Mouse (Mus musculus): ENCODE results near the gene Ctla4. TPM values are rescaled to one million over a fixed set of nuclear protein-coding genes. Genes with fewer than 3 reads are reported as not detected.

The Ctla4 gene
- total RNA-seq, 2 experiments from 2014 or later, result 0.45 TPM; not detected in 1

- H3K27ac ChIP-seq, result peak overlapping the region; percentile 38; the same call in 1 of the 2 replicates
- no peak for DNase-seq
- H3K4me3 ChIP-seq, result no peak overlapping the region
- intact Hi-C loops (cut with DNase I), result no loop called here
- no peak for TF ChIP-seq CTCF (IDR thresholded peaks at IDR 0.05)
Observed at GRCm38 (mm10) chr1:60938974-60939373, 52.2 kb downstream of the Ctla4 start.

- Histone ChIP-seq H3K4me3 (no peak overlapping the region), H3K27ac (no peak overlapping the region)
- intact Hi-C loops (cut with DNase I), result no loop called here
- DNase-seq, result no peak
- TF ChIP-seq CTCF (IDR thresholded peaks at IDR 0.05), result no peak
Observed at GRCm38 (mm10) chr1:60940023-60940422, 53.2 kb downstream of the Ctla4 start.

- DNase-seq, result no peak
- H3K4me3 ChIP-seq, result no peak overlapping the region
- TF ChIP-seq CTCF (IDR thresholded peaks at IDR 0.05), result no peak
- intact Hi-C loops (cut with DNase I), result no loop called here
- H3K27ac ChIP-seq, result no peak overlapping the region; the same call in 1 of the 2 replicates
Observed at GRCm38 (mm10) chr1:60940620-60941019, 53.8 kb downstream of the Ctla4 start.

- intact Hi-C loops (cut with DNase I), result no loop called here
- H3K27ac ChIP-seq, result peak overlapping the region; percentile 46
- TF ChIP-seq CTCF (IDR thresholded peaks at IDR 0.05), result no peak
- no peak overlapping the region for H3K4me3 ChIP-seq
- DNase-seq, result no peak
Observed at GRCm38 (mm10) chr1:60941056-60942048, 54.6 kb downstream of the Ctla4 start.

GRCm38 (mm10) chr1:60942921-60943320 lies 56.1 kb downstream of the Ctla4 start:
- intact Hi-C loops (cut with DNase I), result no loop called here
- H3K27ac ChIP-seq, result no peak overlapping the region
- DNase-seq, result no peak
- H3K4me3 ChIP-seq, result no peak overlapping the region
- TF ChIP-seq CTCF (IDR thresholded peaks at IDR 0.05), result no peak

- no peak overlapping the region for H3K27ac ChIP-seq
- TF ChIP-seq CTCF (IDR thresholded peaks at IDR 0.05), result no peak
- no peak overlapping the region for H3K4me3 ChIP-seq
- DNase-seq, result no peak
- intact Hi-C loops (cut with DNase I), result no loop called here
Observed at GRCm38 (mm10) chr1:60945633-60946401, 59.0 kb downstream of the Ctla4 start.

GRCm38 (mm10) chr1:60948112-60948511 lies 61.3 kb downstream of the Ctla4 start:
- no peak for DNase-seq
- intact Hi-C loops (cut with DNase I), result no loop called here
- H3K4me3 ChIP-seq, result no peak overlapping the region
- H3K27ac ChIP-seq, result no peak overlapping the region
- TF ChIP-seq CTCF (IDR thresholded peaks at IDR 0.05), result no peak

- intact Hi-C loops (cut with DNase I), result loop anchor here (5.0 kb wide), 1 partner anchor 611 kb away; the partner anchor contains the start of gene Cyp20a1
- Histone ChIP-seq H3K4me3 (peak overlapping the region; percentile 4; the same call in 1 of the 2 replicates), H3K27ac (peak overlapping the region; percentile 78)
- DNase-seq, result no peak
- TF ChIP-seq CTCF (IDR thresholded peaks at IDR 0.05), result no peak
Observed at GRCm38 (mm10) chr1:60952958-60953357, 66.2 kb downstream of the Ctla4 start.

GRCm38 (mm10) chr1:60953686-60954085 lies 66.9 kb downstream of the Ctla4 start:
- intact Hi-C loops (cut with DNase I), result loop anchor here (5.0 kb wide), 1 partner anchor 611 kb away; the partner anchor contains the start of gene Cyp20a1
- Histone ChIP-seq H3K27ac (peak overlapping the region; percentile 74), H3K4me3 (no peak overlapping the region)
- no peak for DNase-seq
- no peak for TF ChIP-seq CTCF (IDR thresholded peaks at IDR 0.05)

- Histone ChIP-seq H3K4me3 (no peak overlapping the region), H3K27ac (peak overlapping the region; percentile 31; the same call in 1 of the 2 replicates)
- no peak for DNase-seq
- intact Hi-C loops (cut with DNase I), result loop anchor here (5.0 kb wide), 2 partner anchors 547 to 612 kb away; partner anchors contain the start of genes Abi2 and Cyp20a1
- peak; percentile 83 for TF ChIP-seq CTCF (IDR thresholded peaks at IDR 0.05)
Observed at GRCm38 (mm10) chr1:60954759-60955158, 68.0 kb downstream of the Ctla4 start.

- no peak for DNase-seq
- intact Hi-C loops (cut with DNase I), result loop anchor here (5.0 kb wide), 1 partner anchor 548 kb away; the partner anchor contains the start of gene Abi2
- no peak overlapping the region for H3K4me3 ChIP-seq
- H3K27ac ChIP-seq, result no peak overlapping the region
- TF ChIP-seq CTCF (IDR thresholded peaks at IDR 0.05), result no peak
Observed at GRCm38 (mm10) chr1:60955186-60955585, 68.4 kb downstream of the Ctla4 start.

GRCm38 (mm10) chr1:60956196-60956595 lies 69.4 kb downstream of the Ctla4 start:
- intact Hi-C loops (cut with DNase I), result loop anchor here (5.0 kb wide), 1 partner anchor 549 kb away; the partner anchor contains the start of gene Abi2
- no peak overlapping the region for H3K27ac ChIP-seq
- no peak for DNase-seq
- no peak overlapping the region for H3K4me3 ChIP-seq
- no peak for TF ChIP-seq CTCF (IDR thresholded peaks at IDR 0.05)
